Mouse (Mus musculus) frontal cortex, postnatal 14 days (tissue): ENCODE data around the gene Cyp2s1.
A peak's percentile ranks its signal among the peaks of the same experiment; 100 is the strongest.

Source experiments
- DNase-seq, 2 experiments: peaks; one replicate each; pipeline ENCODE4 v3.0.0; 2022; ENCODE audit warnings: low spot score in 2 of 2

The Cyp2s1 gene

GRCm38 (mm10) chr7:25816241-25816919 is at the start of gene Cyp2s1:
Cyp2s1 (minus strand) TSS chr7:25816913.
- no peak for DNase-seq

DNA sequence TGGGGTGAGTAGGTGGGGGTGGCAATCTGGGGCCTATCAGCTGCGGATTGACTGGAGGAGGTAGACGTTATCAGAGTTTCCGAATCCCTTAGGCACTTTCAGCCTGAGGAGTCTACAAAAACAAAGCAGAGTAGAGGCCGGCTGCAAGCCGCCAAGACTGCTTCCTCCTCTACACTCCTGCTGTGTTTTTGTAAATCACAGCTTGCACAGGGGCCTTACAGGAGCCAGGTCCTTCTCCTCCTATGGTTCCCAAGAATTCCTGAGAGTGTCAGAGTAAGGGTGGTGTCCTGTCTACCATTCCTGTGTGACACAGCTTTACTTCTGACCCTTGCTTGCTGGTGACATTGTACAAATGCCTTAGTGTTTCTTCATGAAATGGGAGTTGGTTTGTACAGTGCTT is 48.1 kb upstream of the Cyp2s1 start:
- no peak for DNase-seq

DNA sequence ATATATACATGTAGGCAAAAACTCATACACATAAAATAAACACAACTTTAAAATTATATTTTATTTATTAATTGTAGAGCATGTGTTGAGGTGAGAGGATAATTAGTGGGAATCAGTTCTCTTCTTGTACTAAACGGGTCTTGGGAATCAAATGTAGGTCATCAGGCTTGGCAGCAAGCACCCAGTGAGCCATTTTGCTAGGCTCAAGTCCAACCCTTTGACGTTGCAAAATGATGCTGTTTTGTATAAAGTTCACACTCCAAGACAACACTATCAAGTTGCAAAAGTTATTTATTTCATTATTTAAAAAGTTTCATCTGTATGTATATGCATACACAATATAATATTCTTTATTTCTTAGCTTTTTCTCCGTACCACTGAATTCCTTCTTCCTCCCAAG is 47.0 kb upstream of the Cyp2s1 start:
- no peak for DNase-seq

DNA sequence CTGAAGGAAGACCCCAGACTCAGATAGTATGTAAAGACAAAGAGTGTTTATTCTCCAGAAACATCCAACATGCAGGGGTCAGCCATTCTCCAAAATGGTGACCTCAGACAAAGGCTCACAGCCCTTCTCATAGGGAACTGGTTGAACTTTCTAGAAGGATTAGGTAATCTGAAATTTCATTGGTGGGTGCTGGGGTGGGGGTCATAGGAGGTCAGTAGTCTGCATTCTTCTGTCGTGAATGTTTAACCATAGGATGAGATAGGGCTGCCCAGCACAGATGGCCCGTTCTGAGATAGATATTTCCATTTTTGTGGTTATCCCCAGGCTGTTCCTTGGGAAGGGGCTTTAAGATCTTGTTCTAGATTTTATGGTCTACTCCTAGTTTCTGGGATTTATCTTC is 45.7 kb upstream of the Cyp2s1 start:
- no peak for DNase-seq

- no peak for DNase-seq
These were observed 43.5 kb upstream of the Cyp2s1 start for GRCm38 (mm10) chr7:25859962-25860870.

DNA sequence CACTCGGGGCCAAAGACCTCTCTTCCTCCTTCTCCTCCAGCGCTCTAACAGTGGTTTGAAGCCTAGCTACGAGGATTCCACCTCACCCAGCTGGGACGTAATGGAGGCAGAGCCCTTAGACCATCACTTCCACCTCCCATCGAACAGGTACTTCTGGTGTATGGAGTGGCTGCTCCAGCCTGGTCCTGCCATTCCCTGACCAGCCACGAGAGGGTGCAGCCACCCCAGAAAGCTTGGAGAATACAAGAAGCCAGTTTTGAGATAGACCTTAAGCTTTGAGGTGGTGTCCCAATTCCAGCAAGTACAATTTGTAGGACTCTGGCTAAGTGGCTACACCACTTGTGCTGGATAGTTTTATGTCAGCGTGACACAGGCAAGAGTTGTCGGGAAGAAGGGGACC is 38.4 kb upstream of the Cyp2s1 start:
- peak; percentile 12 to 54 for DNase-seq

DNA sequence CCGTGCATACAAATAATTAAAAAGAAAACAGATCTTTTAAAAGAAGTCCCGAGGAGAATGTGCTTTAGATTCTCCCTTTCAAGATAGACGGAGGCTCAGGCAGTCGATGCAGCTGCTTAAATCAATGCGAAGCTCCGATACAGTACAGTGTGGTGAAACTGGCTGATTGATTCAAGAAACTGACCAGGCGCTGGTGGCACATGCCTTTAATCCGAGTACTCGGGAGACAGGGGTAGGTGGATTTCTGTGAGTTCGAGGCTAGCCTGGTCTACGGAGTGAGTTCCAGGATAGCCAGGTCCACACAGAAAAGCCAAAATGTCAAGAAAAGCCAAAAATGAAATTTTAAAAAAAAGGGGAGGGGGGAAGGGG is 31.7 kb upstream of the Cyp2s1 start:
- peak in 1 of 2 experiments; percentile 7 for DNase-seq

DNA sequence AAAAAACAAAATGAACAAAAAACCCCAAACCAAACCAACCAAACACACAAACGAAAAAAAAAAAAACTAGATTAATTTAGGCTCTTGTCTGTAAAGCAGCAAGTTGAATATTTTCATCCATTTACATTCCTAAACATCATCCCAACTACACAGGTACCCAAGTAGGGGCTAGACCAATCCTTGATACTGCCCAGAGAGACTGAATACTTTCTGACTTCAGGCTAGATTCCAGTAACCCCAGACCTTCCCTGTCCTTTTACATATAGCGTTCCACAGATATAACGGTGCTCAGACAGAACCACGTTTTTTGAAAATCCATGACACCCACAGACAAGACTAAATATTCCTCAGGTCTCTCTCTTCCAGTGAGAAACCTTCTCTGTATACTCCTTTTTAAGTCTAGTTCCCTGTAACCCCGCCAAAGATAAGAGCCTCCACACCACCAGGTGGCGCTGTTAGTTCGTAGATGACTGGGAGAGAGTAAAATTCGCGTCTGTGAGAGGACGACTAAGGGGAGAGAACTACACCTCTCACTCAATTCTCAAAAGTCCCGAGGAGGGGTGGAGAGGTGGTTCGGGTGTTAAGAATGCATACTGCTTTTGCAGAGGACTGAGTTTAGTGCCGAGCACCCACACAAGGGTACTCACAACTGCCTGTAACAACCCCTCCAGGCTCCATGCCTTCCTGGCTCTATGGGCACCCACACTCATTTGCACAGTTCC is 31.2 kb upstream of the Cyp2s1 start:
- DNase-seq = peak; percentile 75 to 86

- DNase-seq = no peak
These were observed 28.2 kb upstream of the Cyp2s1 start for GRCm38 (mm10) chr7:25844885-25845284.

DNA sequence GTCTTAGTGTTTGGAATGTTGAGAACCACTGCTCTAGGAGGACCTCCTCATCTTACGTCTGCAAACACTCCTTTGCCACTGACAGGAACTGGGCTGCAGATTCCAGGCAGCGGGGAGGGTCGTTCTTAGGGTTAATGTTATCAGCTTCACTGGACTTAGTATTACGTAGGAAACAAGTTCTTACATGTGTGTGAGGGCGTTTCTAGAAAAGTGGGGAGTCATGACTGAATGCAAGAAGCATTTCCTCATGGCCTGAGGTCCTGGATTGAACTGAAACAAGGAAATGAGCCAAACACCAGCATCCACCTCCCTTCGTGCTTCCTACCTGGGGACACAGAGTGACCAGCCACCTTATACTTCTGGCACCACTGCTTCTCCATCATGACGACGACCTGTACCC is 27.7 kb upstream of the Cyp2s1 start:
- no peak for DNase-seq

GRCm38 (mm10) chr7:25843492-25843891 is 26.8 kb upstream of the Cyp2s1 start:
- no peak for DNase-seq

- DNase-seq = no peak
These were observed 24.2 kb upstream of the Cyp2s1 start for GRCm38 (mm10) chr7:25840908-25841307.

DNA sequence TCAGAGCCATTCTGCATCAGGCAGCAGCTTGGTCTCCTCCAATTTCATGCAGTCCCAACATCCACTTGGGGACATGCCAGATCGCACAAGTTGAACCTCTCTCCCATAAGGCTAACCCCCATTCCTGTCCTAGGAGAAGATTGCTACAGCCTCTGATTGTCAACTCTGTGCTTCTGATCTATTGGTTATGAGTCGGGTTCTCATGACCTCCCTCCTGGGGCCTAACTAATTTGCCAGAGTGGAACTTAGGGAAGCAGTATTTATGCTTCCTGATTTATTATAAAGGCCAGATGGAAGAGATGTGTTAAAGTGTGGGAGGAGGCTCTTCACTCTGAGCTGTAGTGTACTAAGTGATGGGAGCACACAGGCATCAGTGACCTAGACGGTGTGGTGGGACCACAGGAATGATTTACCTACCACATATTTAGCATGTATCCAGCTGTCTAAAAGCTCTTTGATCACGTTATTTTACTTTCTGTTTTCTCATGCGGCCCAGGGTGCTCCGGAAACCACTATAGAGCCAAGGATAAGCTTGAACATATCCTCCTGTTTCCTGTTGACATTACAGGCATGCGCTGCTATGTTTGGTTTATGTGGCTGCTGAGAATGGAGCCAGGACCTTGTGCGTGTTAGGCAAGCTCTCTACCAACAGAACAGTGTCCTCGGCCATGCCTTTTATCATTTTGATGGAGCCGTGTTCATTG is 18.6 kb upstream of the Cyp2s1 start:
- DNase-seq = no peak

GRCm38 (mm10) chr7:25831557-25832530 is 15.1 kb upstream of the Cyp2s1 start:
- DNase-seq = no peak

DNA sequence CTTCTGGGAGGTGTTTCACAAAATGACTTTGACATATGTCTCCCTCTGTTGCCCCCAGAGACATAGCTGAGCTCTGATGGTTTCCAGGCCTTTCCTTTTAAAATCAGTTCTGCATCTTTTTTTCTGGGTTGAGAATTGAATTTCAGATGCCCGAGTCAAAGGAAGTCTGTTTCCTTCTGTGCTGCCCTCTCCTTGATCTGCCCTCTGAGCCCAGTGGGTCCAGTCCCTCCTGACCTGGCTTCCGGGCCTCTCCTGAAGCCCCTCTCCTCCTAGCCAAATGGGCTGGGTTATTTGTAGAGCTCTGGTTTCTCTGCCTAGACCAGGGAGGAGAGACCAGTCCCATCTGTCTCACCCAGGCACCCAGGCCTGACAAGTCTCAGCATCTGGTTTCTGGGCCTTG is 13.5 kb upstream of the Cyp2s1 start:
- no peak for DNase-seq

- no peak for DNase-seq
These were observed 10.5 kb upstream of the Cyp2s1 start for GRCm38 (mm10) chr7:25827199-25827598.

- DNase-seq = no peak
These were observed 9.3 kb upstream of the Cyp2s1 start for GRCm38 (mm10) chr7:25826029-25826428.

DNA sequence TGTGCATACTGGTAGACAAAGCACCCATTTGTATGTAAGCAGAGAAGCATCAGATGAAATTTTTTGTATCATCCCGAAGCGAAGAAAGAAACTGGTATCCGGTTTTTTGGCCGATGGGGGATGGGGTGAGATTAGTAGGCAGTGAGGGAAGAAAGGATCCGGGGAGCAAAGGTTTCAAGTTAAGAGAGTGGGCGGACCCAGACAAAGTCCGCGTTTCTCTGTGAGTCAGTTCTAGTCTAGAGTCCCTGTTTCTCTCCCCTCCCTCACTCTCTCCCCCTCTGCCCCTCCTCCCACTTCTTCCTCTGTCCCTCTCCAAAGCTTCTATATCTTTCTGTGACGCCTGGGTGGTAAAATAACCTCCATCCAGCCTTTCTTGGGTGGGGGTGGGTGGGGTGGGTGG is 8.3 kb upstream of the Cyp2s1 start:
- no peak for DNase-seq

GRCm38 (mm10) chr7:25815571-25815970 is 1.1 kb downstream of the Cyp2s1 start:
- no peak for DNase-seq

DNA sequence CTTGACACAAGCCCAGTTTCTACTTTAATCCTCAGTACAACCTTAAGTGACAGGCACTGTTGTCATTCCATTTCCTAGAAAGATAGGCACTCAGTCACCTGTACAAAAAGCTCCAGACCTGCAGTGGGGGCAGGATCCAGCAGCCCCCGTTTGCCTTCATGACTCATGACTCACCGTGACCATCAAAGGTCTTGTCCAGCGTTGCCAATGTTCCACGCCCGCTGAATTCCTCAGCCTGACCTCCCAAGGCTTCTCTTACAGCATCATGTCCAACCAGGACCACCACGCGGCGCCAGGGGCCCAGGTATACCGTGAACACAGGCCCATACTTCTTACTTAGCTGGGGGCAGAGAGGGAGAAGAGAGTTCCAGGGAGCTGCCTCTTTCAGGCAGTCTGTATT is 2.0 kb downstream of the Cyp2s1 start:
- DNase-seq = no peak

GRCm38 (mm10) chr7:25812195-25812594 is 4.5 kb downstream of the Cyp2s1 start:
- DNase-seq = no peak
